8 mouse cellular contexts compared by ENCODE assay signal in genomic region chr6:95217431-95217830, GRCm38 (mm10).
A peak's percentile ranks its signal among the peaks of the same experiment; 100 is the strongest.
DNase-seq lines count a peak whose midpoint lies in the region; ATAC-seq lines count a peak whose summit lies in the region.

No protein-coding gene starts in this region.

- no peak for ATAC-seq in intestine, embryonic 15.5 days

- no peaks in the 10 kb centered on the region for H3K36me3 ChIP-seq in intestine, embryonic 15.5 days

- H3K27ac ChIP-seq in intestine, embryonic 15.5 days: no peak overlapping the region

- no peak overlapping the region for H3K4me3 ChIP-seq in intestine, embryonic 15.5 days (replicated peaks)

- H3K27me3 ChIP-seq in intestine, embryonic 15.5 days (replicated peaks): peaks cover 4% of the 10 kb centered on the region; the same call in 1 of the 2 replicates

- no peaks in the 10 kb centered on the region for H3K9me3 ChIP-seq in intestine, embryonic 15.5 days

- no peaks in the 10 kb centered on the region for H3K4me1 ChIP-seq in intestine, embryonic 15.5 days (replicated peaks)

- DNase-seq in layer of hippocampus, adult 11-12 months (ENCODE audit: low spot score): peak; percentile 56
- DNase-seq in layer of hippocampus, postnatal 25 days (ENCODE audit: extremely low spot score in 1 of 2, low spot score in 1 of 2): no peak
- peak; percentile 83 for DNase-seq in R1 (ENCODE audit: low read depth, low spot score)
- DNase-seq in forelimb bud, embryonic 11.5 days (ENCODE audit: low read depth, low spot score): peak; percentile 36
- DNase-seq in mesoderm, embryonic 11.5 days (ENCODE audit: low read depth, low spot score): peak; percentile 41
- DNase-seq in adrenal gland, adult 8-10 months: no peak
- DNase-seq in MN1 (ENCODE audit: low spot score): no peak

- no peak overlapping the region for H3K9ac ChIP-seq in intestine, embryonic 15.5 days

- 40% methylated on average over 6 of the region's 6 CpGs for WGBS in intestine, embryonic 15.5 days

- no peak overlapping the region for H3K4me2 ChIP-seq in intestine, embryonic 15.5 days (replicated peaks)

Comparison
In these comparisons a context has a peak if more than half of its experiments do, and no peak if none do; other contexts are left out.
1. DNase-seq: peak in layer of hippocampus, adult 11-12 months (single experiment), R1 (single experiment), forelimb bud, embryonic 11.5 days (single experiment) and mesoderm, embryonic 11.5 days (single experiment); none in layer of hippocampus, postnatal 25 days (0 of 2), adrenal gland, adult 8-10 months (single experiment) and MN1 (single experiment).